Mouse (Mus musculus) heart, adult 2 months (tissue): ENCODE data around the gene Oprm1. TPM values are rescaled to one million over a fixed set of nuclear protein-coding genes. Genes with fewer than 3 reads are reported as not detected.

Source experiments
- DNase-seq, 2 experiments: peaks; one replicate each; pipeline ENCODE4 v3.0.0; 2021
- H3K27ac ChIP-seq: fragments of 200-600 bp; 2 replicates; pipeline ENCODE4 v1.8.1; 2022
- H3K27me3 ChIP-seq: fragments of 200-500 bp; 2 replicates; pipeline ENCODE4 v1.6.1; 2012; ENCODE audit warnings: mild to moderate bottlenecking, low read length, inconsistent platforms, mixed read lengths; ENCODE audit not compliant: control insufficient read depth, insufficient read depth
- H3K36me3 ChIP-seq: fragments of 200-500 bp; 2 replicates; pipeline ENCODE4 v1.6.1; 2012; ENCODE audit warnings: low read length, inconsistent platforms; ENCODE audit not compliant: control insufficient read depth, insufficient read depth
- H3K4me1 ChIP-seq: fragments of 200-500 bp; 2 replicates; pipeline ENCODE4 v1.6.1; 2011; ENCODE audit warnings: low read length; ENCODE audit not compliant: control insufficient read depth, insufficient read depth
- H3K4me3 ChIP-seq: fragments of 200-600 bp; 2 replicates; pipeline ENCODE4 v1.8.1; 2022
- H3K79me2 ChIP-seq: fragments of 200-500 bp; replicated peaks from 2 replicates; pipeline ENCODE4 v1.6.1; 2012; ENCODE audit warnings: mild to moderate bottlenecking, inconsistent platforms, low read length, moderate library complexity, mixed read lengths; ENCODE audit not compliant: control insufficient read depth, insufficient read depth
- H3K9ac ChIP-seq: fragments of 200-500 bp; 2 replicates; pipeline ENCODE4 v1.6.1; 2012; ENCODE audit warnings: low read depth, mild to moderate bottlenecking, control low read depth, inconsistent platforms, low read length, mixed read lengths
- CTCF ChIP-seq: fragments of 200-600 bp; IDR thresholded peaks from 2 replicates; pipeline ENCODE4 v1.8.1; 2022; ENCODE audit warnings: antibody characterized with exemption, mild to moderate bottlenecking, moderate library complexity
- EP300 ChIP-seq: fragments of 200-500 bp; IDR thresholded peaks from 2 replicates; pipeline ENCODE4 v1.6.1; 2011; ENCODE audit warnings: low read depth, low read length, control low read depth; ENCODE audit not compliant: insufficient read depth
- POLR2A ChIP-seq: fragments of 200-500 bp; IDR thresholded peaks from 2 replicates; pipeline ENCODE4 v1.6.1; 2011; ENCODE audit warnings: mild to moderate bottlenecking, low read depth, low read length, control low read depth; ENCODE audit not compliant: insufficient read depth
- WGBS: fragments of 180-500 bp; shearing (Covaris S2); methylation state at CpG from one replicate; pipeline ENCODE4 v1.1.7; 2018; 5-methylcytosine and 5-hydroxymethylcytosine counted together
- intact Hi-C: fragments of 180-260 bp; cut with DNase I; formaldehyde crosslinking; loops from one replicate; pipeline ENCODE4 v1.15.1; 2025
- polyA plus RNA-seq: library from polyadenylated mRNA; depleted of rRNA; stranded (reverse); fragments of >200 nt; gene quantifications from 2 replicates; pipeline ENCODE4 v1.2.3, GENCODE M21; 2012; rRNA removed
- total RNA-seq, 2 experiments: library from RNA; stranded (reverse); gene quantifications; 2 replicates each; pipeline ENCODE4 v1.2.3; 2021

Oprm1 gene
- total and polyA plus RNA-seq, 3 experiments: not detected

DNA sequence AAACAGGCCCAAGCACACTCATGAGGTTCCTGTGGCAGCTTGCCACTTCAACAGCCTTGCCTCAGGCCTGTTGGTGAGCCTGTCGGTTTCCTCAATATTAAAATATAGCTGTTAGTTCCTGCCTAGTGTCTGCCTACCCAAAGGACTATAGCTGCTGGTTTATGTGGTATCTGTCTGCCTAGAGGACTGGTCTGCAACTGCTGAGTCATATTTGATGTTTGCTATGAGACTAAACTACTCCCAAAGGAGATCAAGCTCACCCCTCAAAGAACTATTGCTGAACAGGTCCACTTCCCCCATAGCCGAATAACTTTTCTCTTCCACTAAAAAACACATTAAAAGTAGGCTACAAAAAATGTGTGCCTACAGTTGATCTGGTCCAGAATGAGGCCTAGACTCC, 315.9 kb downstream of the Oprm1 start:
- H3K27me3 ChIP-seq: no peaks in the 10 kb centered on the region
- H3K27ac ChIP-seq: no peak overlapping the region
- H3K79me2 ChIP-seq: no peaks in the 10 kb centered on the region
- TF ChIP-seq EP300 (no peak), POLR2A (no peak), CTCF (no peak)
- intact Hi-C loops: loop anchor here (10.0 kb wide), 1 partner anchor 1039 kb away; no protein-coding TSS in a partner anchor
- H3K36me3 ChIP-seq: no peaks in the 10 kb centered on the region
- no peaks in the 10 kb centered on the region for H3K4me1 ChIP-seq
- no peak overlapping the region for H3K4me3 ChIP-seq
- H3K9ac ChIP-seq: no peak overlapping the region
- WGBS: 80% methylated on average over 2 of the region's 2 CpGs
- DNase-seq: no peak

- Histone ChIP-seq H3K27me3 (no peaks in the 10 kb centered on the region), H3K27ac (no peak overlapping the region), H3K79me2 (no peaks in the 10 kb centered on the region), H3K4me1 (no peaks in the 10 kb centered on the region), H3K9ac (no peak overlapping the region), H3K4me3 (no peak overlapping the region), H3K36me3 (no peaks in the 10 kb centered on the region)
- WGBS: 84% methylated on average over 2 of the region's 2 CpGs
- TF ChIP-seq EP300 (no peak), CTCF (no peak), POLR2A (no peak)
- intact Hi-C loops: loop anchor here (5.0 to 10.0 kb wide), 5 partner anchors 42 to 1228 kb away; partner anchors contain the start of gene Cnksr3
- no peak for DNase-seq
These were observed 317.4 kb downstream of the Oprm1 start for GRCm38 (mm10) chr10:7075661-7076060.

DNA sequence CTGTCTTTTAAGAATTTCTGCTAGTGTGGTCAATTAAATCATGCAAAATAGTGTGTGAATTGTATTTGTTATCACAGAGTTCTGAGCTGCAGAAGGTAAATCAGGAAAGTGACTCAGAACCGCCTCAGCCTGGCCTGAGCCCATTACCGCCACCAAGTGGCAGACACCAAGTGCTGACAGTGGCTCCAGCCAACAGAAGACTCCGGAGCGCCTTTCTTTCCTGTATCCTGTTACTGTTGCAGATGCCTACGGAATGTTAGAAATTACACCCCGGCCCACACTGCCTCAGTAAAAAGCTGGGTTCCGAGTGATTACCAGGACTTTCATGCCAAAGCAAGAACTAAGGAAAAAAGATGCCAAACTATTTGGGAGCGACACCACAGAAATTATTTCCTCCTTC, 317.9 kb downstream of the Oprm1 start:
- H3K4me3 ChIP-seq: no peak overlapping the region
- H3K79me2 ChIP-seq: no peaks in the 10 kb centered on the region
- no peak overlapping the region for H3K9ac ChIP-seq
- H3K4me1 ChIP-seq: no peaks in the 10 kb centered on the region
- no peaks in the 10 kb centered on the region for H3K27me3 ChIP-seq
- 0 out of 2 replicates have a peak, but pooled peaks have one; percentile 45 for TF ChIP-seq EP300
- no peak; the same call in 1 of the 2 replicates for TF ChIP-seq CTCF
- intact Hi-C loops: loop anchor here (5.0 to 10.0 kb wide), 5 partner anchors 41 to 1229 kb away; partner anchors contain the start of gene Cnksr3
- H3K27ac ChIP-seq: no peak overlapping the region
- WGBS: 6% methylated on average over 8 of the region's 8 CpGs
- H3K36me3 ChIP-seq: no peaks in the 10 kb centered on the region
- peak; percentile 78 to 80 for DNase-seq

DNA sequence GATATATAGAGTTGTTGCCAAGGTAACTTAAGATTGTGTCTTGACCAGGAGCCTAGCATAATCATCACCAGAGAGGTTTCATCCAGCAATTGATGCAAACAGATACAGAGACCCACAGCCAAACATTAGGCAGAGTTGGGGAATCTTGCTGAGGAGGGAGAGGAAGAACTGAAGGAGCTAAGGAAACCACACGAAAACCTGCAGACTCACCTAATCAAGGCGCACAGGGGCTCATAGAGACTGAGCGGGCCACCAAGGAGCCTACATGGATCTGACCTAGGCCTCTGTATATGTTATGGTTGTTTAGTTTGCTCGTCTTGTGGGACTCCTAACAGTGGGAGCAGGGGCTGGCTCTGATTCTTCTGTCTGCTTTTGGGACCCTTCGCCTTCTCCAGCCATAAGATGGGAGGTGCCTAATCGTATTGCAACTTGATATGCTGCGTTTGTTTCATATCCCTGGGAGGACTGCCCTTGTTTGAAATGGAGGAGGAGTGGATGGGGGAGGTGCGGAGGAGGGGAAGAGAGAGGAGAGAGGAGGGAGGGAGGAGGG, 318.4 kb downstream of the Oprm1 start:
- TF ChIP-seq EP300 (no peak), CTCF (no peak), POLR2A (no peak)
- Histone ChIP-seq H3K79me2 (no peaks in the 10 kb centered on the region), H3K9ac (no peak overlapping the region), H3K27me3 (no peaks in the 10 kb centered on the region), H3K4me1 (no peaks in the 10 kb centered on the region), H3K27ac (no peak overlapping the region), H3K4me3 (no peak overlapping the region), H3K36me3 (no peaks in the 10 kb centered on the region)
- intact Hi-C loops: loop anchor here (5.0 to 10.0 kb wide), 5 partner anchors 41 to 1229 kb away; partner anchors contain the start of gene Cnksr3
- DNase-seq: no peak
- 60% methylated on average over 7 of the region's 8 CpGs for whole genome bisulfite sequencing

DNA sequence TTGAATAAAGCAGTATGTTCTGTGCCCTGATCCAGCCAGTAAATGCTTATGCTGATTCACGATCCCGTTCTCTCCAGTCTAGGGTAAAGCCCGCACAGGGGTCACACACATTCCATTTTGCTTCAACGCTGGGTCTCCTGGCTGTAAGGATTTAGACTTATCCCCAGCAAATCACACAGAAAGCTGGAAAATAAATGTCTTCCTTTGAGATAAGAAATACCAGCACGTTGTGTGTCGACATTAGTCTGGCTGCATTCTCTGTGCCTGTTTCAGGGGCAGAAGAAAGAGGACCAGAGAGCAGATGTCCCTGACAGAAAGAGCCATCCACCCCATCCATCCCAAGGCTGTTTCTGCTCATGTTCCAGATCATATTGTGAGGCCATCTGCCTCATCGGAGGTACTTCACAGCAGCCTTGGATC, 319.1 kb downstream of the Oprm1 start:
- Histone ChIP-seq H3K27ac (no peak overlapping the region), H3K79me2 (no peaks in the 10 kb centered on the region), H3K27me3 (no peaks in the 10 kb centered on the region), H3K4me3 (no peak overlapping the region), H3K9ac (no peak overlapping the region), H3K36me3 (no peaks in the 10 kb centered on the region), H3K4me1 (no peaks in the 10 kb centered on the region)
- WGBS: 59% methylated on average over 7 of the region's 7 CpGs
- TF ChIP-seq POLR2A: no peak
- no peak for TF ChIP-seq EP300
- no peak for TF ChIP-seq CTCF
- intact Hi-C loops: loop anchor here (5.0 to 10.0 kb wide), 5 partner anchors 40 to 1230 kb away; partner anchors contain the start of gene Cnksr3
- no peak for DNase-seq

DNA sequence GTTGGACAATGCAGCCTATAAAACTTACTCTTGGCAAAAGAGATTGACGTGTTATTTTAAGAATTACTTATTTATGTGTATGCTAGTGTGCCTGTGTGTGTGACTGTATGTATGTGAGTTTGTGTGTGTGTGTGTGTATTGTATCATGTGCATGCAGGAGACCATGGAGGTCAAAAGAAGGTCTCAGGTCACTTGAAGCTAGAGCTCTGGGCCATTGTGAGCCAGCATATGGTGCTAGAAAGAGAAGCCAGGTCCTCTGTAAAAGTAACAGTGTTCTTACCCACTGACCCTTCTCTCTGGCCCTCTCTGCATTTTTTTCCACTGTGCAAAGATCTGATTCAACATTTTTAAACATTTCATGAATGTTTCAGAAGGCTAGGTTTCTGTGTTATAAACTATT, 319.7 kb downstream of the Oprm1 start:
- H3K27ac ChIP-seq: no peak overlapping the region
- intact Hi-C loops: loop anchor here (5.0 to 10.0 kb wide), 5 partner anchors 39 to 1231 kb away; partner anchors contain the start of gene Cnksr3
- no peaks in the 10 kb centered on the region for H3K36me3 ChIP-seq
- TF ChIP-seq CTCF: no peak
- TF ChIP-seq POLR2A: no peak
- TF ChIP-seq EP300: no peak
- H3K4me1 ChIP-seq: no peaks in the 10 kb centered on the region
- no peak overlapping the region for H3K9ac ChIP-seq
- H3K79me2 ChIP-seq: no peaks in the 10 kb centered on the region
- H3K27me3 ChIP-seq: no peaks in the 10 kb centered on the region
- WGBS: 90% methylated on average over 1 of the region's 1 CpGs
- no peak for DNase-seq
- no peak overlapping the region for H3K4me3 ChIP-seq

Other genes starting within 250 kb of the Oprm1 start
- not detected for gene Gm10945, start 3.3 kb downstream of the Oprm1 start, total RNA-seq
- gene Gm10945, start 3.3 kb downstream of the Oprm1 start, polyA plus RNA-seq: not detected in 2 replicates